In the genomic region with DNA sequence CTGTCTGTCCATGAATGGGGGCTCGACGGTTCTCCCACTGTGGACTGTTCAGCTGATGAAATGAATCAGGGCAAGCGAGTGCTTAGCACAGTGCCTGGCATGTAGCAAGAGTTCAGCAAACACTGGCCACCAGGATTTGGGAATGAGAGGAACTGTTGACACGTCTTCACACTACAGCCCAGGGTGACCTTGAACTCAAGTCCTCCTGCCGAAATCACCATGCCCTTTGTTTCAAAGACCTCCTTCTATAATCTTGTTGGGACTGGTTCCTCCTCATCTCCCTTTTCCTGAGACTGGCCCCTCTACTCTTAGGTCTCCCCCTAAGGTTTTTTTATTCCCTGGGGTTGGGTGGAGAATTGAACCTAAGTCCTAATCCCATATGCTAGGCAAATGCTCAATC, we compare ENCODE assay signal across 37 mouse cellular contexts. TPM values are rescaled to one million over a fixed set of nuclear protein-coding genes. Genes with fewer than 3 reads are reported as not detected.
"Had no signal": no experiment of that assay in that cellular context is flagged by ENCODE, and none has a peak within 500 bp of the region (broad histone marks: within the 10 kb centered on the region; RNA-seq: fewer than 3 reads in every experiment).

No protein-coding gene starts in this region.

- H3K9ac ChIP-seq: heart, embryonic 13.5 days; heart, embryonic 15.5 days; hindbrain, embryonic 12.5 days; hindbrain, embryonic 13.5 days; hindbrain, embryonic 14.5 days; hindbrain, embryonic 15.5 days; intestine, embryonic 15.5 days; kidney, embryonic 15.5 days had no signal

- DNase-seq: heart, postnatal 10 days; heart, postnatal 14 days; heart, postnatal 36 days; heart, postnatal 4 days; kidney, adult 11 months; kidney, adult 18-20 months; kidney, adult 2 months; kidney, adult 9 months; kidney, postnatal 10 days; kidney, postnatal 14 days; layer of hippocampus, adult 9-11 months; layer of hippocampus, postnatal 36 days had no signal

- ATAC-seq: hindbrain, embryonic 16.5 days; hindbrain, postnatal 0 days; inflammation-experienced regulatory T-cells, adult 6 months; intestine, embryonic 15.5 days; intestine, embryonic 16.5 days; intestine, postnatal 0 days had no signal

- H3K4me2 ChIP-seq: heart, embryonic 13.5 days; heart, embryonic 15.5 days; hindbrain, embryonic 12.5 days; hindbrain, embryonic 13.5 days; hindbrain, embryonic 14.5 days; hindbrain, embryonic 15.5 days; intestine, embryonic 15.5 days; kidney, embryonic 15.5 days had no signal

- H3K27me3 ChIP-seq: heart, embryonic 13.5 days; heart, embryonic 15.5 days; hindbrain, embryonic 12.5 days; hindbrain, embryonic 13.5 days; hindbrain, embryonic 15.5 days; intestine, embryonic 15.5 days had no signal

- H3K36me3 ChIP-seq: heart, embryonic 15.5 days; hindbrain, embryonic 10.5 days; hindbrain, embryonic 12.5 days; hindbrain, embryonic 13.5 days; hindbrain, embryonic 15.5 days; intestine, embryonic 15.5 days; kidney, embryonic 15.5 days had no signal

- H3K4me3 ChIP-seq: heart, embryonic 13.5 days; heart, embryonic 15.5 days; hindbrain, embryonic 10.5 days; hindbrain, embryonic 12.5 days; hindbrain, embryonic 13.5 days; hindbrain, embryonic 15.5 days; intestine, embryonic 15.5 days; kidney, embryonic 15.5 days; layer of hippocampus, adult 2 months; left cerebral cortex, adult 2 months had no signal

- H3K9me3 ChIP-seq: heart, embryonic 15.5 days; hindbrain, embryonic 13.5 days; hindbrain, embryonic 15.5 days; intestine, embryonic 15.5 days had no signal

- H3K27ac ChIP-seq: heart, embryonic 13.5 days; heart, embryonic 15.5 days; hindbrain, embryonic 10.5 days; hindbrain, embryonic 12.5 days; hindbrain, embryonic 13.5 days; hindbrain, embryonic 14.5 days; hindbrain, embryonic 15.5 days; hindbrain, postnatal 0 days; intestine, embryonic 15.5 days; kidney, embryonic 15.5 days; kidney, postnatal 0 days; layer of hippocampus, adult 2 months; left cerebral cortex, adult 2 months had no signal

RNA-seq across cellular contexts. Expression of gene Trim63, which starts 2.6 kb away (rescaled TPM):
- total RNA-seq: hematopoietic stem cell, adult 5-6 weeks; layer of hippocampus, adult 18-20 months; layer of hippocampus, adult 2 months; layer of hippocampus, adult 8-10 months; layer of hippocampus, postnatal 25 days; layer of hippocampus, postnatal 36 days had no signal
- polyA plus RNA-seq: inflammation-experienced regulatory T-cells, adult 6 months; intestine, embryonic 14.5 days had no signal

RNA-seq across cellular contexts. Expression of gene Slc30a2, which starts 30.6 kb away (rescaled TPM):
- total RNA-seq: hematopoietic stem cell, adult 5-6 weeks; hindbrain, postnatal 0 days; layer of hippocampus, adult 2 months; layer of hippocampus, postnatal 10 days; layer of hippocampus, postnatal 14 days; layer of hippocampus, postnatal 36 days; left cerebral cortex, adult 2 months had no signal
- polyA plus RNA-seq: hindbrain, embryonic 11.5 days; hindbrain, embryonic 12.5 days; hindbrain, embryonic 13.5 days had no signal

RNA-seq across cellular contexts. Expression of gene Grrp1, which starts 58.4 kb away (rescaled TPM):
- polyA plus RNA-seq: inflammation-experienced regulatory T-cells, adult 6 months had no signal
